Mouse (Mus musculus) heart, postnatal 0 days (tissue): ENCODE measurements around the gene Brd7.

Experiments
- CTCF ChIP-seq: IDR thresholded peaks from 2 replicates; pipeline ENCODE4 v1.5.1; 2016; ENCODE audit warnings: antibody characterized with exemption, control low read depth, low read depth
- EP300 ChIP-seq: IDR thresholded peaks from 2 replicates; pipeline ENCODE4 v1.6.1; 2016; ENCODE audit warnings: antibody characterized with exemption, low read depth

GRCm38 (mm10) chr8:88315302-88315701 is 46.7 kb downstream of the Brd7 start:
- TF ChIP-seq CTCF: no peak
- TF ChIP-seq EP300: no peak
